Mouse (Mus musculus): ENCODE data around the gene Zup1. TPM values are rescaled to one million over a fixed set of nuclear protein-coding genes. Genes with fewer than 3 reads are reported as not detected.
"Not testable (repeated sequence)": the region's sequence is repeated elsewhere in the genome, so short reads cannot be mapped to it uniquely, and the experiment has no call there.

Gene Zup1
- polyA plus RNA-seq, 1 experiment from 2014 or later = 30.1 TPM

- H3K9ac ChIP-seq; H3K9me3 ChIP-seq; H3K4me1 ChIP-seq; ATAC-seq (ENCODE audit: insufficient number of reproducible peaks, insufficient read depth, low FRiP score, low TSS enrichment, low read depth); H3K4me2 ChIP-seq; H3K4me3 ChIP-seq; H3K27me3 ChIP-seq; H3K27ac ChIP-seq; H3K36me3 ChIP-seq: not testable (repeated sequence)
- 76% methylated on average over 1 of the region's 1 CpGs for WGBS
These were observed 49.5 kb downstream of the Zup1 start for GRCm38 (mm10) chr10:33901520-33901919.

DNA sequence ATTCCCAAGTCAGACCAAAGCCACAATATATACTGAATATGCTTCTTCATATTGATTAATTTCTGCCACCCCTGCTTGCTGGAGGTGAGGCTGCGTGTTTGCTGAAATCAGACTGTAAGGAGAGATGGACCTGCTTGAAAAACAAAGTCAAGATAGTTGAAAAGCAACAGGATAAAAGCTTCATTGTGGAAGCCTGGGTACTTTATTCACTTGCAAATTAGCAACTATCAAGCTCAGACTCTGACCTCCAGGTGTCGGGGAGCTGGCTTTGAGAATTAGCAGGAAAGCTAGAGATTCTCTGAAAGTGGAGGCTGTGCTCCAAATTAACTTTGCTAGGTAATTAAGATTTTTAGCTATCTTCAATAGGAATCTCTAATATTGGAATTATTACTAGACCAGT lies 68.7 kb downstream of the Zup1 start:
- not testable (repeated sequence) for H3K27ac ChIP-seq; ATAC-seq (ENCODE audit: insufficient number of reproducible peaks, insufficient read depth, low FRiP score, low TSS enrichment, low read depth); H3K27me3 ChIP-seq; H3K4me1 ChIP-seq; H3K9ac ChIP-seq; H3K4me3 ChIP-seq; H3K4me2 ChIP-seq; H3K9me3 ChIP-seq; H3K36me3 ChIP-seq
- 80% methylated on average over 2 of the region's 2 CpGs for WGBS

DNA sequence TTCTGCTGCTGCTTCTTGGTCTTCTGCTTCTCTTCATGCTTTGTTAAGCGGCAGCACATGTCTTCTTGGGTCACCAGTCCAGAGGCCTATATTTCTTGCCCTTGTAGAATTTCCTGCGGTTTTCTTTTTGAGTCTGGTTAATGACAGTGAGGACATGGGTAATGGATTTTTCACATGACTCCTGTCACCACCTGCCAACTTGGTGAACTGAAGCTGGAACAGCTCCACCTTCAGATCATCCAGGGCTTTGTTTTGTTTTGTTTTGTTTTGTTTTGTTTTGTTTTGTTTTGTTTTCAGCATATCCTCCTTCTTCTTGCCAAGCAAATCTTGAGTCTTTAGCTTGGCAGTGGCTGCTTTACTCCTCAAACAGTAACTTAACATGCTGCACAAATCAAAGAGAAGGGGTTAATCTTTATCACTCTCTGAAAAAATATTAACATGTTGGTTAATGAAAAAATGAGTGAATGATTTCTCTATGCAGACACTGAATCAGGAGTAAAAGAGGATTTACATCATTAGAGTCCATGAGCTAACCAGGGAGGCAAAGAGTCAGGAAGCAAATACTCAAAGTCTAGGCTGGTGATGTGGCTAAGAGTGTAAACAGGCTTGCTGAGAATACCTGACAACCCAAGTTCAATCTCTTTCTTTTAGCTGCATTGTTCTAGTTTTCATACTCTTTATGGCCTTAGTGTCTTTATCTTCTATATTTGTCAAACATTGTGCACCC lies 78.2 kb downstream of the Zup1 start:
- Histone ChIP-seq H3K4me2 (no peak overlapping the region), H3K27ac (no peak overlapping the region), H3K4me1 (no peaks in the 10 kb centered on the region), H3K9ac (no peak overlapping the region), H3K27me3 (no peaks in the 10 kb centered on the region), H3K4me3 (no peak overlapping the region), H3K9me3 (no peaks in the 10 kb centered on the region), H3K36me3 (no peaks in the 10 kb centered on the region)
- 87% methylated on average over 2 of the region's 2 CpGs for WGBS
- no peak for ATAC-seq (ENCODE audit: insufficient number of reproducible peaks, insufficient read depth, low FRiP score, low TSS enrichment, low read depth)

- no peaks in the 10 kb centered on the region for H3K36me3 ChIP-seq
- H3K27ac ChIP-seq = no peak overlapping the region
- H3K9me3 ChIP-seq = no peaks in the 10 kb centered on the region
- no peak overlapping the region for H3K4me2 ChIP-seq
- no peak overlapping the region for H3K9ac ChIP-seq
- no peaks in the 10 kb centered on the region for H3K4me1 ChIP-seq
- WGBS = 13% methylated on average over 1 of the region's 1 CpGs
- no peaks in the 10 kb centered on the region for H3K27me3 ChIP-seq
- H3K4me3 ChIP-seq = no peak overlapping the region
- ATAC-seq (ENCODE audit: insufficient number of reproducible peaks, insufficient read depth, low FRiP score, low TSS enrichment, low read depth) = no peak
These were observed 80.6 kb downstream of the Zup1 start for GRCm38 (mm10) chr10:33870441-33870840.

Other genes starting within 250 kb of the Zup1 start
- gene Sult3a2, start 164.6 kb downstream of the Zup1 start, polyA plus RNA-seq (2015; fragmentation: Nextera tagmentation; extraction: Ambion mirVana) = not detected in 2 replicates
- not detected in 2 replicates for gene Sult3a1, start 93.5 kb downstream of the Zup1 start, polyA plus RNA-seq (2015; fragmentation: Nextera tagmentation; extraction: Ambion mirVana)
- gene Rsph4a, start 46.2 kb downstream of the Zup1 start, polyA plus RNA-seq (2015; fragmentation: Nextera tagmentation; extraction: Ambion mirVana) = 0.11 TPM in 1 of 2 replicates, not detected in the other
- gene Rwdd1, start 68.4 kb upstream of the Zup1 start, polyA plus RNA-seq (2015; fragmentation: Nextera tagmentation; extraction: Ambion mirVana) = 149 and 153 TPM in 2 replicates
- gene Trappc3l, start 86.3 kb upstream of the Zup1 start, polyA plus RNA-seq (2015; fragmentation: Nextera tagmentation; extraction: Ambion mirVana) = not detected in 2 replicates
- 0.07 TPM in 1 of 2 replicates, not detected in the other for gene Calhm4, start 93.0 kb upstream of the Zup1 start, polyA plus RNA-seq (2015; fragmentation: Nextera tagmentation; extraction: Ambion mirVana)
- gene Calhm5, start 145.2 kb upstream of the Zup1 start, polyA plus RNA-seq (2015; fragmentation: Nextera tagmentation; extraction: Ambion mirVana) = 0.62 and 0.86 TPM in 2 replicates
- 1.5 TPM in 2 replicates for gene Calhm6, start 176.7 kb upstream of the Zup1 start, polyA plus RNA-seq (2015; fragmentation: Nextera tagmentation; extraction: Ambion mirVana)